In genomic region chr10:127670185-127670584, GRCm38 (mm10) we compare ENCODE assay signal across 21 mouse cellular contexts. TPM values are rescaled to one million over a fixed set of nuclear protein-coding genes. Genes with fewer than 3 reads are reported as not detected.
DNase-seq lines count a peak whose midpoint lies in the region; ATAC-seq and TF ChIP-seq lines count a peak whose summit lies in the region.
"Had no signal": no experiment of that assay in that cellular context is flagged by ENCODE, and none has a peak within 500 bp of the region (broad histone marks: within the 10 kb centered on the region; RNA-seq: fewer than 3 reads in every experiment).

No protein-coding gene starts in this region.

- H3K4me2 ChIP-seq in kidney, embryonic 15.5 days, result no peak overlapping the region
- H3K4me2 ChIP-seq: forebrain, embryonic 13.5 days; liver, embryonic 13.5 days; neural tube, embryonic 12.5 days had no signal

- H3K27ac ChIP-seq in kidney, embryonic 15.5 days, result peak overlapping the region; percentile 99; the same call in 1 of the 2 replicates
- H3K27ac ChIP-seq in gastrocnemius, adult 2 months, result no peak overlapping the region
- H3K27ac ChIP-seq: forebrain, embryonic 13.5 days; hindbrain, embryonic 10.5 days; liver, embryonic 13.5 days; neural tube, embryonic 12.5 days had no signal

- H3K9me3 ChIP-seq in kidney, embryonic 15.5 days (replicated peaks), result no peaks in the 10 kb centered on the region
- H3K9me3 ChIP-seq: forebrain, embryonic 13.5 days; heart, embryonic 15.5 days; hindbrain, embryonic 10.5 days; limb, embryonic 12.5 days; liver, embryonic 13.5 days; neural tube, embryonic 12.5 days had no signal

- H3K36me3 ChIP-seq in kidney, embryonic 15.5 days, result no peaks in the 10 kb centered on the region
- H3K36me3 ChIP-seq: heart, embryonic 15.5 days; hindbrain, embryonic 10.5 days; limb, embryonic 12.5 days; liver, embryonic 13.5 days; neural tube, embryonic 12.5 days had no signal

- no peaks in the 10 kb centered on the region for H3K27me3 ChIP-seq in kidney, embryonic 15.5 days
- H3K27me3 ChIP-seq: heart, embryonic 15.5 days; limb, embryonic 12.5 days had no signal

- intact Hi-C loops in gastrocnemius, adult 2 months (cut with DNase I), result loop anchor here (10.0 kb wide), 1 partner anchor 595 kb away; the partner anchor contains the start of genes Agap2 and Tspan31

- 96% methylated on average over 2 of the region's 2 CpGs for WGBS in kidney, embryonic 15.5 days

- no peak for ATAC-seq in kidney, embryonic 15.5 days (replicated peaks; ENCODE audit: low FRiP score)
- ATAC-seq: forebrain, embryonic 13.5 days had no signal

- TF ChIP-seq CTCF in gastrocnemius, adult 2 months (IDR thresholded peaks at IDR 0.05), result no peak

- no peak overlapping the region for H3K4me3 ChIP-seq in kidney, embryonic 15.5 days (replicated peaks)
- no peak overlapping the region for H3K4me3 ChIP-seq in gastrocnemius, adult 2 months
- H3K4me3 ChIP-seq: forebrain, embryonic 13.5 days; heart, embryonic 15.5 days; hindbrain, embryonic 10.5 days; limb, embryonic 12.5 days; liver, embryonic 13.5 days; neural tube, embryonic 12.5 days had no signal

- H3K9ac ChIP-seq in kidney, embryonic 15.5 days, result no peak overlapping the region
- H3K9ac ChIP-seq: forebrain, embryonic 13.5 days; heart, embryonic 15.5 days; limb, embryonic 12.5 days; liver, embryonic 13.5 days; lung, embryonic 14.5 days; neural tube, embryonic 12.5 days had no signal

- H3K4me1 ChIP-seq in kidney, embryonic 15.5 days, result peaks cover 41% of the 10 kb centered on the region

- DNase-seq in kidney, postnatal 25 days, result no peak
- DNase-seq in 416B (ENCODE audit: low read depth) (peak; percentile 43), ZHBTc4 (ENCODE audit: low read depth, low spot score) (peak; percentile 48)
- peak; percentile 50 for DNase-seq in CD4-positive helper T cell, adult 2 months (ENCODE audit: low read depth, low spot score)
- no peak for DNase-seq in gastrocnemius, adult 2 months
- DNase-seq in lung, postnatal 36 days, result no peak
- DNase-seq: cerebellum, adult 8-10 months; gastrocnemius, postnatal 14 days; kidney, postnatal 10 days; layer of hippocampus, adult 9-11 months; liver, embryonic 13.5 days; lung, embryonic 14.5 days; right cerebral cortex, postnatal 4 days; thymus, adult 18-20 months; thymus, postnatal 4 days had no signal

RNA-seq across cellular contexts. Expression of gene Nab2, which starts 1.8 kb away (rescaled TPM):
- polyA plus RNA-seq in kidney, embryonic 15.5 days (2015; fragmentation: Nextera tagmentation; extraction: Ambion mirVana), result 27.1 and 30.8 TPM in 2 replicates
- total RNA-seq in gastrocnemius, adult 2 months (2021), result 1 to 10 TPM; 2.8 to 3.2 TPM

RNA-seq across cellular contexts. Expression of gene Nemp1, which starts 3.5 kb away (rescaled TPM):
- 10.9 TPM in 2 replicates for polyA plus RNA-seq in kidney, embryonic 15.5 days (2015; fragmentation: Nextera tagmentation; extraction: Ambion mirVana)
- total RNA-seq in gastrocnemius, adult 2 months (2021), result 1 to 10 TPM; 1.5 to 2.1 TPM

RNA-seq across cellular contexts. Expression of gene Stat6, which starts 27.4 kb away (rescaled TPM):
- polyA plus RNA-seq in kidney, embryonic 15.5 days (2015; fragmentation: Nextera tagmentation; extraction: Ambion mirVana), result 26.5 and 27.2 TPM in 2 replicates
- total RNA-seq in gastrocnemius, adult 2 months (2021), result 10 to 100 TPM; 17.1 to 18.9 TPM

RNA-seq across cellular contexts. Expression of gene Myo1a, which starts 34.8 kb away (rescaled TPM):
- polyA plus RNA-seq in kidney, embryonic 15.5 days (2015; fragmentation: Nextera tagmentation; extraction: Ambion mirVana), result 0.65 and 0.81 TPM in 2 replicates
- not detected for total RNA-seq in gastrocnemius, adult 2 months (2021)

RNA-seq across cellular contexts. Expression of gene Lrp1, which starts 49.2 kb away (rescaled TPM):
- polyA plus RNA-seq in kidney, embryonic 15.5 days (2015; fragmentation: Nextera tagmentation; extraction: Ambion mirVana), result 52.4 and 65.0 TPM in 2 replicates
- 10 to 100 TPM; 34.6 to 71.3 TPM for total RNA-seq in gastrocnemius, adult 2 months (2021)

Comparison
In these comparisons a context has a peak if more than half of its experiments do, and no peak if none do; other contexts are left out.
1. DNase-seq: peak in 416B (single experiment), CD4-positive helper T cell, adult 2 months (single experiment) and ZHBTc4 (single experiment); none in kidney, postnatal 25 days (0 of 2), gastrocnemius, adult 2 months (single experiment) and lung, postnatal 36 days (single experiment).